Mouse (Mus musculus) B cell, adult 2 months (primary cell): ENCODE measurements at regions not wholly inside any gene's neighbourhood (a gene's known extent, or its start where the extent isn't known, plus 50 kb on each side); places are given as distances from the start of the nearest gene placed in this dataset.

Source experiments
- DNase-seq, 2 experiments: peaks; one replicate each; pipeline ENCODE4 v3.0.0; 2022

- DNase-seq: no peak
Observed at GRCm38 (mm10) chr13:119275500-119275899, 152.9 kb upstream of the Paip1 start.

- DNase-seq: no peak
Observed at GRCm38 (mm10) chr13:119277308-119277948, 151.0 kb upstream of the Paip1 start.

- DNase-seq: no peak
Observed at GRCm38 (mm10) chr13:119279449-119279848, 149.0 kb upstream of the Paip1 start.

- DNase-seq: no peak
Observed at GRCm38 (mm10) chr13:119280622-119281021, 147.8 kb upstream of the Paip1 start.

GRCm38 (mm10) chr13:119283448-119283847 is 145.0 kb upstream of the Paip1 start:
- peak; percentile 9 to 13 for DNase-seq

GRCm38 (mm10) chr13:119309238-119309637 is 119.2 kb upstream of the Paip1 start:
- DNase-seq: no peak

- no peak for DNase-seq
Observed at GRCm38 (mm10) chr13:119310013-119310412, 118.4 kb upstream of the Paip1 start.

- DNase-seq: no peak
Observed at GRCm38 (mm10) chr13:119314356-119314755, 114.0 kb upstream of the Paip1 start.

GRCm38 (mm10) chr13:119318358-119318757 is 110.0 kb upstream of the Paip1 start:
- DNase-seq: no peak

GRCm38 (mm10) chr13:119325510-119325909 is 102.9 kb upstream of the Paip1 start:
- no peak for DNase-seq

GRCm38 (mm10) chr13:119326877-119327625 is 101.3 kb upstream of the Paip1 start:
- no peak for DNase-seq

- no peak for DNase-seq
Observed at GRCm38 (mm10) chr13:119328731-119329130, 99.7 kb upstream of the Paip1 start.

- no peak for DNase-seq
Observed at GRCm38 (mm10) chr13:119331815-119332214, 96.6 kb upstream of the Paip1 start.

- DNase-seq: no peak
Observed at GRCm38 (mm10) chr13:119333915-119334314, 94.5 kb upstream of the Paip1 start.

GRCm38 (mm10) chr13:119337861-119338260 is 90.5 kb upstream of the Paip1 start:
- DNase-seq: no peak

- DNase-seq: no peak
Observed at GRCm38 (mm10) chr13:119339016-119339415, 89.4 kb upstream of the Paip1 start.

- no peak for DNase-seq
Observed at GRCm38 (mm10) chr13:119339762-119340161, 88.6 kb upstream of the Paip1 start.

GRCm38 (mm10) chr13:119341833-119342232 is 86.6 kb upstream of the Paip1 start:
- DNase-seq: peak; percentile 36 to 39

GRCm38 (mm10) chr13:119342761-119343160 is 85.6 kb upstream of the Paip1 start:
- no peak for DNase-seq

GRCm38 (mm10) chr13:119347988-119348387 is 80.4 kb upstream of the Paip1 start:
- no peak for DNase-seq

GRCm38 (mm10) chr13:119351346-119351745 is 77.1 kb upstream of the Paip1 start:
- DNase-seq: no peak

- no peak for DNase-seq
Observed at GRCm38 (mm10) chr13:119358696-119359095, 69.7 kb upstream of the Paip1 start.

- DNase-seq: peak; percentile 61 to 66
Observed at GRCm38 (mm10) chr13:119363379-119363778, 65.0 kb upstream of the Paip1 start.

GRCm38 (mm10) chr13:119364160-119364559 is 64.2 kb upstream of the Paip1 start:
- DNase-seq: no peak

- DNase-seq: no peak
Observed at GRCm38 (mm10) chr13:119367544-119367943, 60.9 kb upstream of the Paip1 start.
